Mouse (Mus musculus): ENCODE data around the gene Gm29094. TPM values are rescaled to one million over a fixed set of nuclear protein-coding genes. Genes with fewer than 3 reads are reported as not detected.
"Not testable (repeated sequence)": the region's sequence is repeated elsewhere in the genome, so short reads cannot be mapped to it uniquely, and the experiment has no call there.

The Gm29094 gene
- total and polyA plus RNA-seq, 2 experiments from 2014 or later, result not detected

- WGBS, result 54% methylated on average over 4 of the region's 4 CpGs
- H3K36me3 ChIP-seq (ENCODE audit: insufficient read depth, low read length), result no peaks in the 10 kb centered on the region
- H3K9me3 ChIP-seq (ENCODE audit: low read length), result no peaks in the 10 kb centered on the region
- H3K9ac ChIP-seq (replicated peaks; ENCODE audit: low read length), result no peak overlapping the region
- TF ChIP-seq CTCF (IDR thresholded peaks at IDR 0.05; ENCODE audit: low read depth), result peak; percentile 70
- ATAC-seq, result peak; percentile 78; the same call in 1 of the 2 replicates
- no peak overlapping the region for H3K4me3 ChIP-seq (ENCODE audit: low read length)
- no peak overlapping the region for H3K4me2 ChIP-seq (ENCODE audit: low read depth, low read length)
- H3K27ac ChIP-seq, result no peak overlapping the region
- DNase-seq (ENCODE audit: low spot score), result peak; percentile 81
- H3K4me1 ChIP-seq (ENCODE audit: insufficient read depth, low read length), result no peaks in the 10 kb centered on the region
- no peaks in the 10 kb centered on the region for H3K27me3 ChIP-seq (ENCODE audit: insufficient read depth, low read length)
Measured at GRCm38 (mm10) chr9:89226071-89226470, 26.9 kb downstream of the Gm29094 start.

- no peaks in the 10 kb centered on the region for H3K9me3 ChIP-seq (ENCODE audit: low read length)
- no peak for ATAC-seq
- no peak overlapping the region for H3K4me3 ChIP-seq (ENCODE audit: low read length)
- H3K27me3 ChIP-seq (ENCODE audit: insufficient read depth, low read length), result no peaks in the 10 kb centered on the region
- H3K27ac ChIP-seq, result no peak overlapping the region
- no peaks in the 10 kb centered on the region for H3K4me1 ChIP-seq (ENCODE audit: insufficient read depth, low read length)
- no peak for TF ChIP-seq CTCF (IDR thresholded peaks at IDR 0.05; ENCODE audit: low read depth)
- H3K9ac ChIP-seq (replicated peaks; ENCODE audit: low read length), result no peak overlapping the region
- no peak for DNase-seq (ENCODE audit: low spot score)
- H3K4me2 ChIP-seq (ENCODE audit: low read depth, low read length), result no peak overlapping the region
- WGBS, result 88% methylated on average over 7 of the region's 7 CpGs
- no peaks in the 10 kb centered on the region for H3K36me3 ChIP-seq (ENCODE audit: insufficient read depth, low read length)
Measured at GRCm38 (mm10) chr9:89228122-89228521, 28.9 kb downstream of the Gm29094 start.

- H3K4me1 ChIP-seq (ENCODE audit: insufficient read depth, low read length); H3K27me3 ChIP-seq (ENCODE audit: insufficient read depth, low read length); H3K9me3 ChIP-seq (ENCODE audit: low read length); H3K4me2 ChIP-seq (ENCODE audit: low read depth, low read length); H3K27ac ChIP-seq; H3K4me3 ChIP-seq (ENCODE audit: low read length); H3K36me3 ChIP-seq (ENCODE audit: insufficient read depth, low read length); H3K9ac ChIP-seq (replicated peaks; ENCODE audit: low read length): not testable (repeated sequence)
- 49% methylated on average over 1 of the region's 2 CpGs for WGBS
- DNase-seq (ENCODE audit: low spot score) (peak; percentile 28), ATAC-seq (peak; percentile 80; the same call in 1 of the 2 replicates)
- peak; percentile 66 for TF ChIP-seq CTCF (IDR thresholded peaks at IDR 0.05; ENCODE audit: low read depth)
Measured at GRCm38 (mm10) chr9:89230897-89231497, 31.8 kb downstream of the Gm29094 start.

- not testable (repeated sequence) for ATAC-seq; H3K9ac ChIP-seq (replicated peaks; ENCODE audit: low read length); H3K27ac ChIP-seq; H3K4me3 ChIP-seq (ENCODE audit: low read length); H3K4me1 ChIP-seq (ENCODE audit: insufficient read depth, low read length); H3K4me2 ChIP-seq (ENCODE audit: low read depth, low read length); DNase-seq (ENCODE audit: low spot score); H3K36me3 ChIP-seq (ENCODE audit: insufficient read depth, low read length); H3K9me3 ChIP-seq (ENCODE audit: low read length); H3K27me3 ChIP-seq (ENCODE audit: insufficient read depth, low read length)
- WGBS, result 85% methylated on average over 4 of the region's 4 CpGs
Measured at GRCm38 (mm10) chr9:89237131-89237530, 38.0 kb downstream of the Gm29094 start.

GRCm38 (mm10) chr9:89238976-89239505, 39.9 kb downstream of the Gm29094 start:
- H3K4me3 ChIP-seq (ENCODE audit: low read length); H3K27ac ChIP-seq; DNase-seq (ENCODE audit: low spot score); H3K9me3 ChIP-seq (ENCODE audit: low read length); H3K4me1 ChIP-seq (ENCODE audit: insufficient read depth, low read length); H3K9ac ChIP-seq (replicated peaks; ENCODE audit: low read length); H3K36me3 ChIP-seq (ENCODE audit: insufficient read depth, low read length); H3K4me2 ChIP-seq (ENCODE audit: low read depth, low read length); H3K27me3 ChIP-seq (ENCODE audit: insufficient read depth, low read length); ATAC-seq: not testable (repeated sequence)
- 54% methylated on average over 3 of the region's 5 CpGs for WGBS

GRCm38 (mm10) chr9:89240516-89241019, 41.4 kb downstream of the Gm29094 start:
- H3K9ac ChIP-seq (replicated peaks; ENCODE audit: low read length); H3K36me3 ChIP-seq (ENCODE audit: insufficient read depth, low read length); H3K4me1 ChIP-seq (ENCODE audit: insufficient read depth, low read length); DNase-seq (ENCODE audit: low spot score); H3K9me3 ChIP-seq (ENCODE audit: low read length); H3K4me2 ChIP-seq (ENCODE audit: low read depth, low read length); H3K27ac ChIP-seq; H3K27me3 ChIP-seq (ENCODE audit: insufficient read depth, low read length); H3K4me3 ChIP-seq (ENCODE audit: low read length): not testable (repeated sequence)
- peak; percentile 69 for ATAC-seq
- WGBS, result 80% methylated on average over 3 of the region's 3 CpGs

GRCm38 (mm10) chr9:89253400-89253799, 54.2 kb downstream of the Gm29094 start:
- H3K4me1 ChIP-seq (ENCODE audit: insufficient read depth, low read length), result no peaks in the 10 kb centered on the region
- H3K27ac ChIP-seq, result no peak overlapping the region
- no peaks in the 10 kb centered on the region for H3K27me3 ChIP-seq (ENCODE audit: insufficient read depth, low read length)
- no peak for ATAC-seq
- no peak overlapping the region for H3K4me3 ChIP-seq (ENCODE audit: low read length)
- 87% methylated on average over 2 of the region's 2 CpGs for WGBS
- no peak overlapping the region for H3K9ac ChIP-seq (replicated peaks; ENCODE audit: low read length)
- H3K9me3 ChIP-seq (ENCODE audit: low read length), result no peaks in the 10 kb centered on the region
- no peaks in the 10 kb centered on the region for H3K36me3 ChIP-seq (ENCODE audit: insufficient read depth, low read length)
- H3K4me2 ChIP-seq (ENCODE audit: low read depth, low read length), result no peak overlapping the region
- DNase-seq (ENCODE audit: low spot score), result no peak
- TF ChIP-seq CTCF (IDR thresholded peaks at IDR 0.05; ENCODE audit: low read depth), result no peak

All from hindbrain, postnatal 0 days (tissue).